ENCODE assay signal across 16 mouse cellular contexts in the genomic region with DNA sequence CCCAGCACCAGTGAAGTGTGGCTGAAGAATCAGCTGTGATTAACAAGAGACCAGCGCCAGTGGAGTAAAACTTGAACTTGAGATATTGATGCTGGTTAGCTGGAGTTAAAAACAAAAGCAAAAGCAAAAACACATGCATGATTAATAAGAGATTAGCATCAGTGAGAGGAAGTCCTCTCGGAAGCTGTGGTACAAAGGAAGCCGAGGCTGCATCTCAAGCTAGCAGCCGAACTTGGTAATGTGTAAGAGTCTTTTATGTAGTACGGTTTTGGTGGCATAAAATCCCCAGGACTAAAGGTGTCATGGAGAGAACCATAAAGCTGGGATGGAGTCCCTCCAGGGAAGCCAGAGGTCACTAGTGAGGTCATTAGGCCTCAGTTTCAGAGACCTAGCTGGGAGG. TPM values are rescaled to one million over a fixed set of nuclear protein-coding genes. Genes with fewer than 3 reads are reported as not detected.
DNase-seq lines count a peak whose midpoint lies in the region; ATAC-seq lines count a peak whose summit lies in the region.
"Had no signal": no experiment of that assay in that cellular context is flagged by ENCODE, and none has a peak within 500 bp of the region (broad histone marks: within the 10 kb centered on the region; RNA-seq: fewer than 3 reads in every experiment).

No protein-coding gene starts in this region.

- DNase-seq in heart, adult 9 months (ENCODE audit: low spot score in 2 of 2): peak; percentile 23 to 59
- no peak for DNase-seq in heart, postnatal 14 days
- peak; percentile 69 for DNase-seq in CD4-positive, CD25-positive, alpha-beta regulatory T cell, adult 2 months (ENCODE audit: low read depth, low spot score)
- DNase-seq in embryo, embryonic 9.5 days (ENCODE audit: extremely low spot score): peak; percentile 14
- no peak for DNase-seq in adrenal gland, postnatal 4 days (ENCODE audit: low spot score in 2 of 2)
- no peak for DNase-seq in retina, postnatal 1 day
- DNase-seq in forebrain, embryonic 14.5 days (ENCODE audit: low spot score): no peak
- DNase-seq: adrenal gland, adult 8-10 months; gastrocnemius, postnatal 25 days; right cerebral cortex, adult 18-20 months had no signal

- H3K9me3 ChIP-seq in forebrain, embryonic 14.5 days (replicated peaks; ENCODE audit: control insufficient read depth, low read length): no peaks in the 10 kb centered on the region
- H3K9me3 ChIP-seq: forebrain, embryonic 12.5 days; liver, embryonic 15.5 days; neural tube, embryonic 13.5 days had no signal

- no peak overlapping the region for H3K27ac ChIP-seq in forebrain, embryonic 14.5 days (ENCODE audit: low read depth, low read length)
- H3K27ac ChIP-seq: forebrain, embryonic 12.5 days; layer of hippocampus, adult 2 months; liver, embryonic 15.5 days; neural tube, embryonic 13.5 days had no signal

- intact Hi-C loops in heart, postnatal 14 days (cut with DNase I): no loop called here

- H3K27me3 ChIP-seq in forebrain, embryonic 14.5 days (replicated peaks; ENCODE audit: control insufficient read depth, insufficient read depth, low read length): no peaks in the 10 kb centered on the region
- H3K27me3 ChIP-seq: forebrain, embryonic 12.5 days; neural tube, embryonic 13.5 days had no signal

- H3K4me1 ChIP-seq in forebrain, embryonic 14.5 days (ENCODE audit: control insufficient read depth, insufficient read depth, low read length): no peaks in the 10 kb centered on the region
- H3K4me1 ChIP-seq: forebrain, embryonic 12.5 days; liver, embryonic 15.5 days; neural tube, embryonic 13.5 days had no signal

- H3K4me2 ChIP-seq in forebrain, embryonic 14.5 days (ENCODE audit: low read length): no peak overlapping the region
- H3K4me2 ChIP-seq: forebrain, embryonic 12.5 days; liver, embryonic 15.5 days; midbrain, embryonic 11.5 days; neural tube, embryonic 13.5 days had no signal

- ATAC-seq in megakaryocyte, adult 5-6 weeks (ENCODE audit: poor library complexity, severe bottlenecking): peak; percentile 72
- no peak for ATAC-seq in forebrain, embryonic 14.5 days

- no peak overlapping the region for H3K9ac ChIP-seq in forebrain, embryonic 14.5 days (ENCODE audit: low read length)
- H3K9ac ChIP-seq: forebrain, embryonic 12.5 days; liver, embryonic 15.5 days; neural tube, embryonic 13.5 days had no signal

- H3K36me3 ChIP-seq in forebrain, embryonic 14.5 days (ENCODE audit: control insufficient read depth, insufficient read depth, low read length): no peaks in the 10 kb centered on the region
- H3K36me3 ChIP-seq: forebrain, embryonic 12.5 days; liver, embryonic 15.5 days; neural tube, embryonic 13.5 days had no signal

- 60% methylated on average over 5 of the region's 5 CpGs for WGBS in forebrain, embryonic 14.5 days

- no peak overlapping the region for H3K4me3 ChIP-seq in forebrain, embryonic 14.5 days (ENCODE audit: low read depth, low read length)
- H3K4me3 ChIP-seq: forebrain, embryonic 12.5 days; layer of hippocampus, adult 2 months; liver, embryonic 15.5 days; neural tube, embryonic 13.5 days had no signal

RNA-seq across cellular contexts. Expression of gene Cdc42ep3, which starts 24.3 kb away (rescaled TPM):
- 10 to 100 TPM; 28.3 to 36.2 TPM for total RNA-seq in heart, postnatal 14 days (2021)
- total RNA-seq in megakaryocyte, adult 5-6 weeks (2015): 70.3 and 75.4 TPM in 2 replicates
- 170 and 190 TPM in 2 replicates for total RNA-seq in megakaryocyte, adult 5-6 weeks (2017)
- total RNA-seq in adrenal gland, postnatal 4 days (2021): 10 to 100 TPM; 18.1 to 18.5 TPM
- 41.3 and 42.4 TPM in 2 replicates for polyA plus RNA-seq in forebrain, embryonic 14.5 days (2014; fragmentation: Nextera tagmentation; extraction: Ambion mirVana)

Comparison
In these comparisons a context has a peak if more than half of its experiments do, and no peak if none do; other contexts are left out.
1. DNase-seq: peak in heart, adult 9 months (2 of 2), CD4-positive, CD25-positive, alpha-beta regulatory T cell, adult 2 months (single experiment) and embryo, embryonic 9.5 days (single experiment); none in heart, postnatal 14 days (0 of 2), adrenal gland, postnatal 4 days (0 of 2), retina, postnatal 1 day (single experiment) and forebrain, embryonic 14.5 days (single experiment).